Mouse (Mus musculus): ENCODE measurements at regions not wholly inside any gene's neighbourhood (a gene's known extent, or its start where the extent isn't known, plus 50 kb on each side); places are given as distances from the start of the nearest gene placed in this dataset.

DNA sequence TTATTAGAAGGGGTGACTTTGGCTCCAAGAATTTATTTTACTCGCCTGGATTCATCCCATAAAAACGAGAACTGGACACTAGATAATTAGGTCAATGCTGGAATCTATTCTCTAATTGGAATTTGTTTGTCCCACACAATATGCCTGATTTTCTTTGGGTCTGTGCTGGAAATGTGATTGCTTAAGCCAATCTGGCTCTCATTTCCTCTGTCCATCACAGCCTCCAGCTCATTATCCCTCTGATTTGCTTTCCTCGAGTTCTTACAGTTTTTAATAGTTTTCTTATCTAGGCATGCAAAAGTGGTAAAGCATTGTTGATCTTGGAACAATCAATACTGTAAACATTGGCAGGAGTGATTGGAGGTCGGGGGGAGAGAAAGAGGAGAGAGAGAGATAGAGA, 453.9 kb upstream of the Slc30a5 start:
- TF ChIP-seq CTCF (IDR thresholded peaks at IDR 0.05; ENCODE audit: low read depth, low read length) (no peak), POLR2A (IDR thresholded peaks at IDR 0.05; ENCODE audit: borderline replicate concordance, low read depth, low read length) (no peak)

Data from bone marrow macrophage, adult 2 months (primary cell).